Mouse (Mus musculus): ENCODE measurements around the gene Dhh. TPM values are rescaled to one million over a fixed set of nuclear protein-coding genes. Genes with fewer than 3 reads are reported as not detected.
"Not testable (repeated sequence)": the region's sequence is repeated elsewhere in the genome, so short reads cannot be mapped to it uniquely, and the experiment has no call there.

The Dhh gene
- polyA plus RNA-seq, 1 experiment from 2014 or later, result 1.1 TPM

DNA sequence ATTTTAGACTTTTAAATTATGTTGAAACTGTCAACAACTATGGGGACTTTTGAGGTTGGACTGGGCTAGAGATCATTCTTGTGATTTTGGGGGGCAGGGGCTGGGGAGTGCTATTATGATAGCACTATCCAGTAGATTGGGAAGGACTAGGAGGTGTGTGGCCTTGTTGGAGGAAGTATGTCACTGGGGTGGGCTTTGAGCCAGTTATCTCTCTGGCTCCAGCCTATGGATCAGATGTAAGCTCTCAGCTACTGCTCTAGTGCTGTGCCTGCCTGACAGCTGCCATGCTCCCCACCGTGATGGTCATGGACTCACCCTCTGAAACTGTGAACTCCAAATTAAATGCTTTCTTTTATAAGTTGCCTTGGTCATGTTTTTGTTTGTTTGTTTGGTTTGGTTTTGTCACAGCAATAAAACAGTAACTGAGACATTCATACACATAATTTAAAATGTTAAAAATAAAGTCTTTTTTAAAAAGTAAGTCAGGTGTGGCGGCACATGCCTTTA, 24.7 kb upstream of the Dhh start:
- no peak for ATAC-seq (ENCODE audit: insufficient number of reproducible peaks, insufficient read depth, low FRiP score, low read depth)
- 74% methylated on average over 2 of the region's 2 CpGs for WGBS
- Histone ChIP-seq H3K4me1 (ENCODE audit: control insufficient read depth in 2 of 2, insufficient read depth in 2 of 2, low read length in 2 of 2) (no peaks in the 10 kb centered on the region), H3K27ac (replicated peaks in 1 of 2; ENCODE audit: control insufficient read depth in 1 of 2, insufficient read depth in 1 of 2, low read depth in 2 of 2, low read length in 2 of 2) (no peak overlapping the region), H3K27me3 (ENCODE audit: control insufficient read depth, insufficient read depth, low read length) (no peaks in the 10 kb centered on the region), H3K4me3 (ENCODE audit: control insufficient read depth in 1 of 2, insufficient read depth in 1 of 2, low read depth in 1 of 2, low read length in 2 of 2) (no peak overlapping the region), H3K9ac (ENCODE audit: low read length) (no peak overlapping the region), H3K36me3 (ENCODE audit: control insufficient read depth, insufficient read depth, low read length) (no peaks in the 10 kb centered on the region), H3K9me3 (ENCODE audit: control insufficient read depth, low read length) (no peaks in the 10 kb centered on the region), H3K4me2 (ENCODE audit: low read length) (no peak overlapping the region)

DNA sequence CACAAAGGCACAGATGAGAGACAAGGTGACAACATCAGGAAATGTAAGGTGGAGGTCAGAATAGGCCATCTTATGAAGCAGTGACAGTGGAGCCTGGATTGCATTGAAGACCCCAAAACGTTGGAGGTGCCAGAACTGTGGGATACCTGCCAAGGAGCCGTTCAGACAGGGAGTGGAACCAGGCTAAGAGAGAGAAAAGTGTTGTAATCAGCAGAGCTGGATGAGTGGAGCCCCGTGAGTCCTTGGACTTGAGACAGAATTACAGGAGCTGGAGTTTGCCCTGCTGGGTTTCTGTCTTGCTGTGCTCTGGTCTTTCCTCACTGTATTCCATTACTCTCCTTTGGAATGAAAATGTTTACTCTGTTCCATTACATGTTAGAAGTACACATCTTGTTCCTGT, 24.2 kb upstream of the Dhh start:
- WGBS, result 44% methylated on average over 3 of the region's 3 CpGs
- no peak overlapping the region for H3K4me3 ChIP-seq (ENCODE audit: control insufficient read depth in 1 of 2, insufficient read depth in 1 of 2, low read depth in 1 of 2, low read length in 2 of 2)
- no peaks in the 10 kb centered on the region for H3K9me3 ChIP-seq (ENCODE audit: control insufficient read depth, low read length)
- no peaks in the 10 kb centered on the region for H3K27me3 ChIP-seq (ENCODE audit: control insufficient read depth, insufficient read depth, low read length)
- no peaks in the 10 kb centered on the region for H3K4me1 ChIP-seq (ENCODE audit: control insufficient read depth in 2 of 2, insufficient read depth in 2 of 2, low read length in 2 of 2)
- ATAC-seq (ENCODE audit: insufficient number of reproducible peaks, insufficient read depth, low FRiP score, low read depth), result no peak
- no peak overlapping the region for H3K9ac ChIP-seq (ENCODE audit: low read length)
- no peak overlapping the region for H3K27ac ChIP-seq (replicated peaks in 1 of 2; ENCODE audit: control insufficient read depth in 1 of 2, insufficient read depth in 1 of 2, low read depth in 2 of 2, low read length in 2 of 2)
- no peaks in the 10 kb centered on the region for H3K36me3 ChIP-seq (ENCODE audit: control insufficient read depth, insufficient read depth, low read length)
- H3K4me2 ChIP-seq (ENCODE audit: low read length), result no peak overlapping the region

DNA sequence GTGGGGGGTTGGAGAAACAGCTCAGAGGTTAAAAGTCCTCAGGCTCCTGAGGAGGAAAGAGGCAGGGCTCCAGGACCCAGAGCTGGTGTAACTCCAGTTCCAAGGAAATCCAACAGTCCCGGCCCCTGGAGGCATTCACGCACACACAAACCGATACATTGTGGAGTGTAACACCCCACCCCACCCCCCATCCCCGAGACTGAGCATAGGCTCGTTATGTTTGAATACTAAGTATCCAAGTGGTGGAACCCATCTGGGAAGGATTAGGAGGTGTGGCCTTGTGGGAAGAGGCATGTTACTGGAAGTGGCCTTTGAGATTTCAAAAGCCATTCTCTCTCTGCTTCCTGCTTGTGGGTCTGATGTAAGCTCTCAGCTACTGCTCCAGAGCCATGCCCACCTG, 23.2 kb upstream of the Dhh start:
- H3K27me3 ChIP-seq (ENCODE audit: control insufficient read depth, insufficient read depth, low read length), result no peaks in the 10 kb centered on the region
- ATAC-seq (ENCODE audit: insufficient number of reproducible peaks, insufficient read depth, low FRiP score, low read depth), result no peak
- H3K9me3 ChIP-seq (ENCODE audit: control insufficient read depth, low read length), result no peaks in the 10 kb centered on the region
- H3K4me1 ChIP-seq (ENCODE audit: control insufficient read depth in 2 of 2, insufficient read depth in 2 of 2, low read length in 2 of 2), result peaks cover 0 to 6% of the 10 kb centered on the region in 2 experiments; a peak in 2 of 4 replicates
- no peak overlapping the region for H3K4me2 ChIP-seq (ENCODE audit: low read length)
- 83% methylated on average over 5 of the region's 5 CpGs for WGBS
- H3K27ac ChIP-seq (replicated peaks in 1 of 2; ENCODE audit: control insufficient read depth in 1 of 2, insufficient read depth in 1 of 2, low read depth in 2 of 2, low read length in 2 of 2), result no peak overlapping the region
- H3K4me3 ChIP-seq (ENCODE audit: control insufficient read depth in 1 of 2, insufficient read depth in 1 of 2, low read depth in 1 of 2, low read length in 2 of 2), result no peak overlapping the region
- H3K9ac ChIP-seq (ENCODE audit: low read length), result no peak overlapping the region
- H3K36me3 ChIP-seq (ENCODE audit: control insufficient read depth, insufficient read depth, low read length), result no peaks in the 10 kb centered on the region

DNA sequence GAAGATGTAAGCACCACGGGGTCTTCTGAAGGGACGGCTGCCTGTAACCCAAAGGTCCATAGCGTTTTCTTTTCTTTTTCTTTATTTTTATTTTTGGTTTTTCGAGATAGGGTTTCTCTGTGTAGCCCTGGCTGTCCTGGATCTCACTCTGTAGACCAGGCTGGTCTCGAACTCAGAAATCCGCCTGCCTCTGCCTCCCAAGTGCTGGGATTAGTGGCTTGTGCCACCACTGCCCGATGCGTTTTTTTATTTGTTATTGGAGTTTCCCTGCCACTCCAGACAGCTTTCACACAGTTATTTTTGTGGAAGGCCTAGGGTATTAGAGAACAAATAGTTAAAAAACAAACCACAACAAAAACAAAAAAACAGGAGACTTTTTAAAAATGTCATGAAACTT, 20.2 kb upstream of the Dhh start:
- H3K27me3 ChIP-seq (ENCODE audit: control insufficient read depth, insufficient read depth, low read length); ATAC-seq (ENCODE audit: insufficient number of reproducible peaks, insufficient read depth, low FRiP score, low read depth); H3K9me3 ChIP-seq (ENCODE audit: control insufficient read depth, low read length): not testable (repeated sequence)
- Histone ChIP-seq H3K36me3 (ENCODE audit: control insufficient read depth, insufficient read depth, low read length) (peaks cover 14% of the 10 kb centered on the region), H3K4me1 (ENCODE audit: control insufficient read depth in 2 of 2, insufficient read depth in 2 of 2, low read length in 2 of 2) (peaks cover 0 to 20% of the 10 kb centered on the region in 2 experiments), H3K4me2 (ENCODE audit: low read length) (peak overlapping the region; percentile 70), H3K27ac (replicated peaks in 1 of 2; ENCODE audit: control insufficient read depth in 1 of 2, insufficient read depth in 1 of 2, low read depth in 2 of 2, low read length in 2 of 2) (peak overlapping the region; percentile 48 to 81), H3K4me3 (ENCODE audit: control insufficient read depth in 1 of 2, insufficient read depth in 1 of 2, low read depth in 1 of 2, low read length in 2 of 2) (peak overlapping the region; percentile 71 to 92), H3K9ac (ENCODE audit: low read length) (peak overlapping the region; percentile 73)
- 18% methylated on average over 8 of the region's 8 CpGs for WGBS

DNA sequence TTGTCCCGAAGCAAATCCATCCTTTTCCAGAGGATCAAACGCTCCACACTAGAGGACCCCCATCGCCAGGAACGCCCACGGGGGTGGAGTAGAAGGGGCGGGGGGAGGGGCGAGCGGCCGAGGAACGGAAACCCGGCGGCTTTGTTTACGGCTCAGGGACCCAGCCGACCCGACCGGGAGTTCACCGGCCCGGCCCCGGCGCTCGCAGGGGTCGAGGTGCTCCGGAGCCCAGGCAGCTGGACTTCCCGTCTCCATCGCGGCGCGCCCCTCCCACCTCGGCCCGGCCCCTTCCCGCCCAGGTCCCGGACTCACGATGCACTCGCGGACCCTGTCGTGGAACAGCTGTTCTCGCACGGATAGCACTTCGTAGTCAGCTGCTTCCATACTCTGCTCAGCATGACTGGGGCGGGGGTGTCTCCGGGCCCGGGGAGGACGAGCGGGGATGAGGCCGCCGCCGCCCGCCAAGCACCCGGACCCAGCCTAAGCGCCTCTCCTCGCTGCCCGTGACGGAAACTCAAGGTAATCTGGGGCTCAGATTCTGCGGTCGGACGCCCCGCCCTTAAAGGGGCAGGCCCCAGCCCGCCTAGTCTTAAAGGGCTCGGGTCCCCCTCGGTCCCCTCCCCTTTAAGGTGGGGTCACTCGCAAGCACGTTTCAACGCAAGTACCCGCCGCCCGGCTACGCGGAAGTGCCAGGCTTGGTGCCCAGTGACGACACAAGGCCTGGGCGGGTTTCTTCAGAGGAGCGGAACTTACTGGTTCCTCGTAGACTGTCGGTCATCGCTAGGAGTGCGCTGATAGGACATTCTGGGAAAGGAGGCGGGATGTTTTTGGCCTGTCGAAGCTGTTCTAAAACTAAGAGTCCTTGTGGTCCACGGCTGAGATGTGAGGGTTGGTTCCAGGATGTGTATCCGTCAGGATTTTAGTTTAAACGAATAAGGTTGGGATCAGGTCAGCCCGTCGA, 19.5 kb upstream of the Dhh start, which contains the start of gene Lmbr1l:
Gene Lmbr1l, minus strand, starts transcription at position 694 of the 961 bp plus-strand sequence.
- WGBS, result under 1% methylated on average over 79 of the region's 82 CpGs
- H3K4me3 ChIP-seq (ENCODE audit: control insufficient read depth in 1 of 2, insufficient read depth in 1 of 2, low read depth in 1 of 2, low read length in 2 of 2), result peak within 1 kb of the TSS; percentile 71 to 92

DNA sequence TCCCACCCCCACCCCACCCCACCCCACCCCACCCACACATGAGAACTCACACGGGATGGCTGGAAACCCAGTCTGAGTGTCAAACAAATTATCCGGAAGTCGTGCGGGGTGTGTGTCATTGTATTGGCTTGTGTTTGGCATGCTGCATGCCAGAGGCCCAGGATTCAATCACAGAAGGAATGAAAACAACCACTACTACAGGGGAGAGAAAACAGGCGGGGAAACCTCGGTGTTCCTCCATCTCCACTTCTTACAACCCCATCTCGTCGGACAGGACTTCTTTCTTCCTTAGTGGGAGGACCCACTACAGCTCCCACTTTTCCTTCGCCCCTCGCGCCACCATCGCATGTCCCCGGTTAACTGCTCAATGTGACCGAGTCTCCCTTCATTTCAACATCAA, 18.8 kb upstream of the Dhh start:
- Histone ChIP-seq H3K4me3 (ENCODE audit: control insufficient read depth in 1 of 2, insufficient read depth in 1 of 2, low read depth in 1 of 2, low read length in 2 of 2) (peak overlapping the region; percentile 71 to 92), H3K9ac (ENCODE audit: low read length) (peak overlapping the region; percentile 89), H3K4me2 (ENCODE audit: low read length) (peak overlapping the region; percentile 94), H3K36me3 (ENCODE audit: control insufficient read depth, insufficient read depth, low read length) (peaks cover 28% of the 10 kb centered on the region), H3K4me1 (ENCODE audit: control insufficient read depth in 2 of 2, insufficient read depth in 2 of 2, low read length in 2 of 2) (peaks cover 0 to 20% of the 10 kb centered on the region in 2 experiments), H3K27me3 (ENCODE audit: control insufficient read depth, insufficient read depth, low read length) (no peaks in the 10 kb centered on the region), H3K27ac (replicated peaks in 1 of 2; ENCODE audit: control insufficient read depth in 1 of 2, insufficient read depth in 1 of 2, low read depth in 2 of 2, low read length in 2 of 2) (peak overlapping the region; percentile 89 to 97; a peak in 3 of 4 replicates), H3K9me3 (ENCODE audit: control insufficient read depth, low read length) (no peaks in the 10 kb centered on the region)
- ATAC-seq (ENCODE audit: insufficient number of reproducible peaks, insufficient read depth, low FRiP score, low read depth), result no peak
- under 1% methylated on average over 14 of the region's 14 CpGs for WGBS

More for the DNA sequence above, 19.5 kb upstream of the Dhh start, which contains the start of gene Lmbr1l:
- ATAC-seq (ENCODE audit: insufficient number of reproducible peaks, insufficient read depth, low FRiP score, low read depth), result peak; percentile 99
- H3K9ac ChIP-seq (ENCODE audit: low read length), result peak within 1 kb of the TSS; percentile 89
- H3K4me1 ChIP-seq (ENCODE audit: control insufficient read depth in 2 of 2, insufficient read depth in 2 of 2, low read length in 2 of 2), result peaks cover 0 to 20% of the 10 kb centered on the region in 2 experiments
- H3K4me2 ChIP-seq (ENCODE audit: low read length), result peak within 1 kb of the TSS; percentile 94
- no peaks in the 10 kb centered on the region for H3K27me3 ChIP-seq (ENCODE audit: control insufficient read depth, insufficient read depth, low read length)
- H3K27ac ChIP-seq (replicated peaks in 1 of 2; ENCODE audit: control insufficient read depth in 1 of 2, insufficient read depth in 1 of 2, low read depth in 2 of 2, low read length in 2 of 2), result peak within 1 kb of the TSS; percentile 89 to 97
- no peaks in the 10 kb centered on the region for H3K9me3 ChIP-seq (ENCODE audit: control insufficient read depth, low read length)
- peaks cover 21% of the 10 kb centered on the region for H3K36me3 ChIP-seq (ENCODE audit: control insufficient read depth, insufficient read depth, low read length)

DNA sequence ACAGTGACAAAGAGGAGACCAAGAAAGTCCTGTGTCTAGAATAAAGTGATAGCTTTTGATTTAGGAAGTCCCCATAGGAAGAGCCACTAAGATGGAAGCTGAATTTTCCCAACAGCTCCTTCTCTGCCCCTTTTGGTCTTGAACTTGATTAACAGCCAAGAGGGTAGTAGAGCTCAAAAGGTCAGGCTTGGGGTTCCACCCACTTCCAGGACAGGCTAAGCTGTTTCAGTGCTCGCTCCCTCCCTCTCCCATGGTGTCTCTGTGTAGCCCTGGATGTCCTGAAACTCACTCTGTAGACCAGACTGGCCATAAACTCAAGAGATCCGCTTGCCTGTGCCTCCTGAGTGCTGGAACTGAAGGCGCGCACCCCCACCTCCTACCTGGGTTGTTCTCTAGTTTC, 17.7 kb upstream of the Dhh start:
- H3K4me3 ChIP-seq (ENCODE audit: control insufficient read depth in 1 of 2, insufficient read depth in 1 of 2, low read depth in 1 of 2, low read length in 2 of 2), result no peak overlapping the region
- H3K9ac ChIP-seq (ENCODE audit: low read length), result 0 out of 2 replicates have a peak overlapping the region, but pooled peaks have one; percentile 89
- H3K4me2 ChIP-seq (ENCODE audit: low read length), result peak overlapping the region; percentile 94
- H3K27me3 ChIP-seq (ENCODE audit: control insufficient read depth, insufficient read depth, low read length), result no peaks in the 10 kb centered on the region
- H3K9me3 ChIP-seq (ENCODE audit: control insufficient read depth, low read length), result no peaks in the 10 kb centered on the region
- WGBS, result 90% methylated on average over 4 of the region's 4 CpGs
- ATAC-seq (ENCODE audit: insufficient number of reproducible peaks, insufficient read depth, low FRiP score, low read depth), result no peak
- no peak overlapping the region for H3K27ac ChIP-seq (replicated peaks in 1 of 2; ENCODE audit: control insufficient read depth in 1 of 2, insufficient read depth in 1 of 2, low read depth in 2 of 2, low read length in 2 of 2)
- H3K36me3 ChIP-seq (ENCODE audit: control insufficient read depth, insufficient read depth, low read length), result peaks cover 39% of the 10 kb centered on the region
- H3K4me1 ChIP-seq (ENCODE audit: control insufficient read depth in 2 of 2, insufficient read depth in 2 of 2, low read length in 2 of 2), result peaks cover 0 to 20% of the 10 kb centered on the region in 2 experiments

All from heart, embryonic 14.5 days (tissue).